ENCODE assay signal across 28 mouse cellular contexts in genomic region chr2:164022104-164022503, GRCm38 (mm10). TPM values are rescaled to one million over a fixed set of nuclear protein-coding genes. Genes with fewer than 3 reads are reported as not detected.
"Had no signal": no experiment of that assay in that cellular context is flagged by ENCODE, and none has a peak within 500 bp of the region (broad histone marks: within the 10 kb centered on the region; RNA-seq: fewer than 3 reads in every experiment).

No protein-coding gene starts in this region.

- H3K9me3 ChIP-seq: heart, embryonic 15.5 days; hindbrain, embryonic 13.5 days; hindbrain, embryonic 15.5 days; kidney, embryonic 15.5 days; limb, embryonic 15.5 days; liver, embryonic 12.5 days had no signal

- H3K27me3 ChIP-seq: heart, embryonic 13.5 days; heart, embryonic 15.5 days; hindbrain, embryonic 13.5 days; hindbrain, embryonic 15.5 days; kidney, embryonic 15.5 days; limb, embryonic 13.5 days; limb, embryonic 15.5 days; liver, embryonic 12.5 days had no signal

- H3K9ac ChIP-seq: heart, embryonic 13.5 days; heart, embryonic 15.5 days; hindbrain, embryonic 13.5 days; hindbrain, embryonic 15.5 days; kidney, embryonic 15.5 days; limb, embryonic 13.5 days; limb, embryonic 15.5 days; liver, embryonic 12.5 days had no signal

- H3K4me2 ChIP-seq: heart, embryonic 11.5 days; heart, embryonic 13.5 days; heart, embryonic 15.5 days; hindbrain, embryonic 13.5 days; hindbrain, embryonic 15.5 days; kidney, embryonic 15.5 days; limb, embryonic 13.5 days; limb, embryonic 15.5 days; liver, embryonic 12.5 days had no signal

- ATAC-seq: hindbrain, postnatal 0 days; intestine, embryonic 16.5 days; liver, embryonic 12.5 days had no signal

- DNase-seq: gastrocnemius, adult 2 months; gastrocnemius, postnatal 10 days; gastrocnemius, postnatal 25 days; heart, adult 11 months; heart, adult 2 months; heart, postnatal 14 days; heart, postnatal 36 days; kidney, adult 11 months; kidney, adult 2 months; kidney, adult 9 months; kidney, postnatal 14 days; kidney, postnatal 36 days; layer of hippocampus, adult 9-11 months; layer of hippocampus, postnatal 36 days; left cerebral cortex, postnatal 4 days had no signal

- H3K27ac ChIP-seq: gastrocnemius, adult 2 months; heart, adult 2 months; heart, embryonic 13.5 days; heart, embryonic 15.5 days; hindbrain, embryonic 13.5 days; hindbrain, embryonic 15.5 days; hindbrain, postnatal 0 days; kidney, embryonic 15.5 days; kidney, postnatal 0 days; limb, embryonic 13.5 days; limb, embryonic 15.5 days; liver, embryonic 12.5 days had no signal

- H3K4me3 ChIP-seq: gastrocnemius, adult 2 months; heart, adult 2 months; heart, embryonic 13.5 days; heart, embryonic 15.5 days; hindbrain, embryonic 13.5 days; hindbrain, embryonic 15.5 days; kidney, embryonic 15.5 days; limb, embryonic 13.5 days; limb, embryonic 15.5 days; liver, embryonic 12.5 days had no signal

- H3K4me1 ChIP-seq: heart, embryonic 13.5 days; heart, embryonic 15.5 days; hindbrain, embryonic 13.5 days; hindbrain, embryonic 15.5 days; kidney, embryonic 15.5 days; limb, embryonic 13.5 days; limb, embryonic 15.5 days; liver, embryonic 12.5 days had no signal

RNA-seq across cellular contexts. Expression of gene Pabpc1l, which starts 3.1 kb away (rescaled TPM):
- total RNA-seq: gastrocnemius, adult 2 months had no signal
- polyA plus RNA-seq: liver, adult 2 months had no signal
